Mouse (Mus musculus): ENCODE results near the gene Gm45213. TPM values are rescaled to one million over a fixed set of nuclear protein-coding genes. Genes with fewer than 3 reads are reported as not detected.

Gene Gm45213
- total RNA-seq, 2 experiments from 2014 or later, result not detected

DNA sequence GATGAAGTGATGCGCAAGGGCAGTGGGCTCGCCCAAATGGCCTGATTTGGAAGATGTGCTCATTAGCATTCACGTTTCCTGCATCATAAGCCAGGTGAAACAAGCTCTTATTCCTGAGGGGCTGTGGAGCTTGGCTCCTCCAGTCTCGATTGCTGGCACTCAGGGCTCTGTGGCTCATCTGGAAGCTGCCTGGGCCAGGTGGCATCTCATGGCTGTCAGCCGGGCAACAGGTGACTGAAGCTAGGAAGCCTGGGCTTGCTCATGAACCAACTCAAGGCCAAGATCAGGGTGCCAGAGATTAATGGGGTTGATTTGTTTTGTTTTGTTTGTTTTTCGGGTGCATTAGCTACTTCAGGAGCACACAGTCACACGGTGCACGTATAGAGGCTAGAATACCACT lies 49.3 kb downstream of the Gm45213 start:
- intact Hi-C loops (cut with DNase I), result no loop called here

DNA sequence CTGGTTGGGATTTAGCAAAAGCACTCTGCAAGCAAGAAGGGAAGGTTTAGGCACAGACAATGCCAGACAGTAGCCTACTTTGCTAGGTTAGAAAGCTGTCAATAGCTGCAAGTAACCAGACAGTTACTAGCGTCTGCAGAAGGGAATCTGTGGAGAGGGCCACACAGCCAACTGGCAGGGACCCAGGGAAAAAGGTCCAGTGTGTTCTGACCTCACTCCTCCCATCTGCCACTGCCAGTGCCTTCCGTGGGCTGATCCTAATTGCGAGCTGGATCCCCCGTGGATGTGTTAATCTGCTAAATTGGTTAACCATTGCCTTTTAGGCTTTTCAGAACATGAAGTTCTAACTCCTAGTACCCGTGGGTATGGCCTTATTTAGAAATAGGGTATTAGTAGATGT lies 50.7 kb downstream of the Gm45213 start:
- intact Hi-C loops (cut with DNase I), result no loop called here
- DNase-seq (ENCODE audit: extremely low spot score in 1 of 2, low spot score in 2 of 2), result no peak

More for the DNA sequence above, 49.3 kb downstream of the Gm45213 start:
- no peak for DNase-seq (ENCODE audit: extremely low spot score in 1 of 2, low spot score in 2 of 2)

- DNase-seq (ENCODE audit: extremely low spot score in 1 of 2, low spot score in 2 of 2), result no peak
- intact Hi-C loops (cut with DNase I), result no loop called here
Observed at GRCm38 (mm10) chr7:66098803-66099202, 55.4 kb downstream of the Gm45213 start.

DNA sequence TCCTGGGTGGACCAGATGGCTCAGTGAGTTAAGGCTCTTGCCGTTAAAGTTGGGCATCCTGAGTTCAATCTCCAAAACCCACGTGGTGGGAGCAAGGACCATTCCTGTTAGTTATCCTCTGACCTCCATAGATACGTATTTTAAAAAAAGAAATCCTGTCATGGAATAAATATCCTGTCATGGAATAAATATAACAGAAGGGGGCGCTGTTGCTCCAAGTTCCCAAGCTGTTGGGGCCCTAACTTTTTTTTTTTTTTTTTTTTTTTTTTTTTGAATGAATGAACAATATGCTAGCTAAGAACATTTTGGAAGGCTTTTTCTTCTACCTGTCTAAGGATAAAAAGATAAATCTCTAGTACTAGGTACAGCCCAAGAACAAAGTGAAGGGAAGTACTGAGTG lies 58.5 kb downstream of the Gm45213 start:
- intact Hi-C loops (cut with DNase I), result loop anchor here (1.0 kb wide), 1 partner anchor 198 kb away; no protein-coding TSS in a partner anchor
- no peak for DNase-seq (ENCODE audit: extremely low spot score in 1 of 2, low spot score in 2 of 2)

- DNase-seq (ENCODE audit: extremely low spot score in 1 of 2, low spot score in 2 of 2), result no peak
- intact Hi-C loops (cut with DNase I), result no loop called here
Observed at GRCm38 (mm10) chr7:66104531-66104930, 61.1 kb downstream of the Gm45213 start.

DNA sequence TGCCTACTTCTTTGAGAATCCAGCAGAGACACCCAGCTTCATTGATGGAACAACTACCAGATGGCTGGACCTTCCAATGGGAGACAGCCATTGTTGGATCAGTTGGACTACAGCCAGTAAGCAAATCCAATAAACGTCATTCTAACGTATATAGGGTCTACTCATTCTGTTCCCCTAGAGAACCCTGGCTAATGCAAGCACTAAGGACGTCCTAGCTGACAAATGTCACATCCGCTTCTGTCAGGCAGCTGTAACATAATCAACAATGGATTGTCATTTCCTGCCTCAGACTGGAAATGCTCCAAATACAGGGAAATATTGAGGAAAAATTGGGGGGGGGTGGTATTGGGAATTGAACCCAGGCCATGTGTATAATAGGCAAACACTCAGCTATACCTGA lies 62.4 kb downstream of the Gm45213 start:
- no peak for DNase-seq (ENCODE audit: extremely low spot score in 1 of 2, low spot score in 2 of 2)
- intact Hi-C loops (cut with DNase I), result loop anchor here (2.0 to 5.0 kb wide), 3 partner anchors 147 to 732 kb away; partner anchors contain the start of gene Adamts17

DNA sequence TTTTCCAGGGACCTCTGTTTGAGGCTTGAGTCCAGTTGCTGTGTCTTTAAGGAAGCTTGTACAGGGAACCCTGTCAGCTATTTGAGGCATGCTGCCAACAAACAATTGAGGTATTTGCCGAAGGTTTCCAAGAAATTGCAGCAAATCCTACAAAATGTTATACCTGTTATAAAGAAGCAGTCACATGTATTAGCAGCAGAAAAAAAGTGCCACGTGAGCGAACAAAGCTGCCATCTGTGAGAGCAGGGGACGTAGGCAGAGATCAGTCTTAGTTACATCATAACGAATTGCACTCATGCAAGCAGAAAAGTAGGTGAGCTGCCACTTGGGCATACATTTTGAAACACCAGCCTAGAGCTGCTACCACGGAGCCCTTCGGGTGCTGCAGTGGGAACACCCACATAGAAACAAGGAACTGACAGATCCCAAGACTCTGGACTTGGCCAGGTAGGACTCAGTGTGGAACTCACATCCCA lies 63.2 kb downstream of the Gm45213 start:
- intact Hi-C loops (cut with DNase I), result loop anchor here (2.0 to 5.0 kb wide), 3 partner anchors 146 to 731 kb away; partner anchors contain the start of gene Adamts17
- DNase-seq (ENCODE audit: extremely low spot score in 1 of 2, low spot score in 2 of 2), result no peak

DNA sequence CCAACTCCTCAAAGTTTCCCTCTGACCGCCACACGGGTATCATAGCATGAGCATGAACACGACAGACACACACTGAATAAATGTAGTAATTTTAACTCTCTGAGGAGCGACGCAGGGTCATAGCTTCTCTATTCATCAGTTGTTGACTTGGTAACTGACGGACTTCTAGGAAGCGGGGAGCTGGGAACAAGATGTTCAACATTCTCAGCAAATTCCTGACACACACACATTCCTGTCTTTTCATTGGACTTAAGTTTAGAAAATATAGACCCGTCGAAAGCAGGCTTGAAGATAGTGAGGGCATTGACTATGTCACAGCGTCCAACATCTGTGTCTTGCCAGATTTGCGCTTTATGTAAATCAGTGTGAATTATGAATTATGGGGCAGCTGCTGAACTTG lies 63.8 kb downstream of the Gm45213 start:
- no peak for DNase-seq (ENCODE audit: extremely low spot score in 1 of 2, low spot score in 2 of 2)
- intact Hi-C loops (cut with DNase I), result loop anchor here (2.0 to 5.0 kb wide), 3 partner anchors 145 to 730 kb away; partner anchors contain the start of gene Adamts17

- intact Hi-C loops (cut with DNase I), result loop anchor here (2.0 to 5.0 kb wide), 3 partner anchors 144 to 729 kb away; partner anchors contain the start of gene Adamts17
- DNase-seq (ENCODE audit: extremely low spot score in 1 of 2, low spot score in 2 of 2), result no peak
Observed at GRCm38 (mm10) chr7:66107930-66108329, 64.5 kb downstream of the Gm45213 start.

DNA sequence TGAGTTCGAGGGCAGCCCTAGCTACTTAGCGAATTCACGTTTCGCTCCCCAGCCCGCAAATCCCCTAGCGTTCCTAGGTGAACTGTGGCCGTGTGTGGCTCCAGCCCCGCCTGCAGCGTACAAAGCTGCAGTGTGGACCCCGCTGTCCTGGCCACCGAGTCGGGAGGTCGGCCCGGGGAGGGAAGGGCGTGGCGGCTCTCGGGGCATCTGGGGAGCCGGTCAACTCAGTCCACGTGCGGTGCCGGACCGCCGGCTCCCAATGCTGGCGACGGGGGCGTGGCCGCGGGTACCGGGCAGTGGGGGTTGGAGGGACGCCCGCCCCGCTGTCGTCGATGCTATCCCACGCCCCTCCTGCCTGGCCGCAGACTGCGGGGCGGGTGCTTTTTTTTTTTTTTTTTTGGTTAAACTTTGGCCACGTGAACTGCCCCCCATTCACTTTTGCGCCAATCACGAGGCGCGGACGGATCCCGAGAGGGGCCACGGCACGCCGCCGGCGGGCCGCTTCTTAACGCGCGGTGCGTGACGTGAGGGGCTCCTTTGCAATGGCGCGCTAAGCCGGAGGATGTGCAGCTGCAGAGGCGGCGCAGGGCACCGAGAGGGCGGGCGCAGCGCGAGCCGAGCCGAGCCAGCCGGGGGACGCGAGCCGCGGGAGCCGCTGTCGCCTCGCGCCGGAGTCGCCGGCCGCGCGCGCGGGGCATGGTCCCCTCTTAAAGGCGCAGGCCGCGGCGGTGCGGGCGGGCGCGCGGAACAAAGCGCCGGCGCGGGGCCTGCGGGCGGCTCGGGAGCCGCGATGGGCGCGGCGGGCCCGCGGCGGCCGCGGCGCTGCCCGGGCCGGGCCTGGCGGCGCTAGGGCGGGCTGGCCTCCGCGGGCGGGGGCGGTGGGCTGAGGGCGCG lies 65.8 kb downstream of the Gm45213 start, which contains the start of gene Chsy1:
TSS of gene Chsy1 (plus strand) at position 555 of the 894 bp plus-strand sequence.
- DNase-seq (ENCODE audit: extremely low spot score in 1 of 2, low spot score in 2 of 2), result peak; percentile 86 to 94
- intact Hi-C loops (cut with DNase I), result loop anchor here (5.0 kb wide), 2 partner anchors 143 to 728 kb away; partner anchors contain the start of gene Adamts17

- intact Hi-C loops (cut with DNase I), result loop anchor here (5.0 kb wide), 2 partner anchors 142 to 727 kb away; partner anchors contain the start of gene Adamts17
Observed at GRCm38 (mm10) chr7:66109855-66110635, 66.6 kb downstream of the Gm45213 start.

GRCm38 (mm10) chr7:66110636-66111112 lies 67.3 kb downstream of the Gm45213 start:
- DNase-seq (ENCODE audit: extremely low spot score in 1 of 2, low spot score in 2 of 2), result no peak

More at GRCm38 (mm10) chr7:66109855-66110635, 66.6 kb downstream of the Gm45213 start:
- peak in 1 of 2 experiments; percentile 70 for DNase-seq (ENCODE audit: extremely low spot score in 1 of 2, low spot score in 2 of 2)

GRCm38 (mm10) chr7:66111211-66111610 lies 67.8 kb downstream of the Gm45213 start:
- intact Hi-C loops (cut with DNase I), result no loop called here
- no peak for DNase-seq (ENCODE audit: extremely low spot score in 1 of 2, low spot score in 2 of 2)

More at GRCm38 (mm10) chr7:66110636-66111112, 67.3 kb downstream of the Gm45213 start:
- intact Hi-C loops (cut with DNase I), result no loop called here

Other genes starting within 250 kb of the Gm45213 start
- gene Pcsk6, start 181.9 kb upstream of the Gm45213 start, total RNA-seq (2021), result 1 to 10 TPM; 7.6 to 7.7 TPM
- gene Snrpa1, start 15.4 kb downstream of the Gm45213 start, total RNA-seq (2021), result 10 to 100 TPM; 38.7 to 42.6 TPM
- 10 to 100 TPM; 50.4 to 50.9 TPM for gene Selenos, start 36.0 kb downstream of the Gm45213 start, total RNA-seq (2021)
- 10 to 100 TPM; 21.3 to 21.6 TPM for gene Chsy1, start 65.9 kb downstream of the Gm45213 start, total RNA-seq (2021)